Mouse (Mus musculus) hindbrain, embryonic 15.5 days (tissue): ENCODE measurements at regions not wholly inside any gene's neighbourhood (a gene's known extent, or its start where the extent isn't known, plus 50 kb on each side); places are given as distances from the start of the nearest gene placed in this dataset.

Source experiments
- ATAC-seq: fragments of 200-750 bp; cut with Nextera tagmentation; 2 replicates; pipeline ENCODE4 v1.8.0; 2017; ENCODE audit warnings: low read depth, moderate number of reproducible peaks, moderate TSS enrichment; ENCODE audit not compliant: low FRiP score
- H3K27ac ChIP-seq: fragments of 300-500 bp; sonication (generic); replicated peaks from 2 replicates; pipeline ENCODE4 v1.5.1; 2015; ENCODE audit warnings: mild to moderate bottlenecking, inconsistent platforms
- H3K27me3 ChIP-seq: fragments of 300-500 bp; sonication (generic); 2 replicates; pipeline ENCODE4 v1.6.1; 2015; ENCODE audit warnings: control low read depth, inconsistent platforms
- H3K36me3 ChIP-seq: fragments of 300-500 bp; sonication (generic); 2 replicates; pipeline ENCODE4 v1.6.1; 2015; ENCODE audit warnings: control low read depth, inconsistent platforms
- H3K4me1 ChIP-seq: fragments of 300-500 bp; sonication (generic); replicated peaks from 2 replicates; pipeline ENCODE4 v1.6.1; 2015; ENCODE audit warnings: control low read depth, inconsistent platforms
- H3K4me2 ChIP-seq: fragments of 300-500 bp; sonication (generic); 2 replicates; pipeline ENCODE4 v1.6.1; 2015; ENCODE audit warnings: moderate library complexity, mild to moderate bottlenecking, inconsistent platforms
- H3K4me3 ChIP-seq: fragments of 300-500 bp; sonication (generic); 2 replicates; pipeline ENCODE4 v1.5.1; 2015; ENCODE audit warnings: mild to moderate bottlenecking, inconsistent platforms
- H3K9ac ChIP-seq: fragments of 300-500 bp; sonication (generic); 2 replicates; pipeline ENCODE4 v1.6.1; 2015; ENCODE audit warnings: inconsistent platforms
- H3K9me3 ChIP-seq: fragments of 300-500 bp; sonication (generic); 2 replicates; pipeline ENCODE4 v1.6.1; 2016; ENCODE audit warnings: control low read depth, inconsistent platforms
- WGBS: fragments of 180-500 bp; shearing (Covaris S2); methylation state at CpG from one replicate; pipeline ENCODE4 v1.1.7; 2015; 5-methylcytosine and 5-hydroxymethylcytosine counted together

GRCm38 (mm10) chr19:57558420-57558967 is 52.3 kb upstream of the Atrnl1 start:
- H3K4me1 ChIP-seq = peaks cover 8% of the 10 kb centered on the region; the same call in 1 of the 2 replicates
- H3K4me2 ChIP-seq = 0 out of 2 replicates have a peak overlapping the region, but pooled peaks have one; percentile 0
- peak overlapping the region; percentile 9; the same call in 1 of the 2 replicates for H3K27ac ChIP-seq
- 36% methylated on average over 19 of the region's 19 CpGs for WGBS
- H3K27me3 ChIP-seq = no peaks in the 10 kb centered on the region
- H3K36me3 ChIP-seq = no peaks in the 10 kb centered on the region
- no peak overlapping the region for H3K9ac ChIP-seq
- ATAC-seq = peak; percentile 19; the same call in 1 of the 2 replicates
- H3K9me3 ChIP-seq = no peaks in the 10 kb centered on the region
- H3K4me3 ChIP-seq = no peak overlapping the region

GRCm38 (mm10) chr19:57560757-57561156 is 50.1 kb upstream of the Atrnl1 start:
- H3K4me2 ChIP-seq = no peak overlapping the region

More at GRCm38 (mm10) chr19:57560757-57561156, 50.1 kb upstream of the Atrnl1 start:
- ATAC-seq = no peak
- no peaks in the 10 kb centered on the region for H3K36me3 ChIP-seq
- H3K27me3 ChIP-seq = no peaks in the 10 kb centered on the region
- H3K9ac ChIP-seq = no peak overlapping the region
- no peak overlapping the region for H3K27ac ChIP-seq
- WGBS = 45% methylated on average over 3 of the region's 3 CpGs
- H3K9me3 ChIP-seq = no peaks in the 10 kb centered on the region
- peaks cover 8% of the 10 kb centered on the region; the same call in 1 of the 2 replicates for H3K4me1 ChIP-seq
- no peak overlapping the region for H3K4me3 ChIP-seq
